Mouse (Mus musculus) cortical plate, adult 2 months (tissue): ENCODE measurements around the gene Plcxd1.

Source experiments
- CTCF ChIP-seq: fragments of 200-500 bp; IDR thresholded peaks from 2 replicates; pipeline ENCODE4 v1.5.1; 2011; ENCODE audit warnings: mild to moderate bottlenecking, control low read depth, low read length; ENCODE audit not compliant: insufficient read depth; ENCODE audit errors: extremely low read depth
- POLR2A ChIP-seq: fragments of 200-500 bp; IDR thresholded peaks from 2 replicates; pipeline ENCODE4 v1.6.1; 2011; ENCODE audit warnings: mild to moderate bottlenecking, low read length, control low read depth; ENCODE audit not compliant: insufficient read depth; ENCODE audit errors: extremely low read depth

DNA sequence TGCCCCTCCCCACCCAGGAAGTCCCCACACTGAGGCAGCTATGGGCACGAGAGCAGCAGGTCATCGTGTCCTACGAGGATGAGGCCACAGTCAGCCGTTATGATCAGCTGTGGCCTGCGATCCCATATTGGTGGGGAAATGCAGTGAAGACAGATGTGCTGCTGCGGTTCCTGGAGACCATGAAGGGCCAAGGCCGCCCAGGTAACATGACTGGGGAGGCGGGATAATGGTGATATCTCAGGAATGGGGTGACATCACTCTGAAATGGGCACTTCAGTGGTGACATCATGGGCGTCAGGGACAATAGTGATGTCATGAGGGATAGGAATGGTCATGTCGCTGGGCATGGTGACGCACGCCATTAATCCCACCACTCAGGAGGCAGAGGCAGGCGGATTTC is 2.7 kb downstream of the Plcxd1 start:
- no peak for TF ChIP-seq CTCF
- TF ChIP-seq POLR2A, result no peak
